Mouse (Mus musculus) forebrain, embryonic 10.5 days (tissue): Measurements from ENCODE around the gene Gm49392. TPM values are rescaled to one million over a fixed set of nuclear protein-coding genes. Genes with fewer than 3 reads are reported as not detected.

Source experiments
- DNase-seq: peaks from one replicate; pipeline ENCODE4 v3.0.0-alpha.2; 2017; ENCODE audit warnings: low spot score; ENCODE audit errors: extremely low spot score
- H3K27ac ChIP-seq: fragments of 300-500 bp; sonication (generic); 2 replicates; pipeline ENCODE4 v1.5.1; 2016; ENCODE audit warnings: mild to moderate bottlenecking
- H3K27me3 ChIP-seq: fragments of 300-500 bp; sonication (generic); 2 replicates; pipeline ENCODE4 v1.6.1; 2016; ENCODE audit warnings: mild to moderate bottlenecking; ENCODE audit not compliant: poor library complexity, severe bottlenecking
- H3K36me3 ChIP-seq: fragments of 300-500 bp; sonication (generic); replicated peaks from 2 replicates; pipeline ENCODE4 v1.6.1; 2016; ENCODE audit warnings: mild to moderate bottlenecking, moderate library complexity
- H3K4me1 ChIP-seq: fragments of 300-500 bp; sonication (generic); 2 replicates; pipeline ENCODE4 v1.6.1; 2016
- H3K4me3 ChIP-seq: fragments of 300-500 bp; sonication (generic); 2 replicates; pipeline ENCODE4 v1.5.1; 2016; ENCODE audit warnings: mild to moderate bottlenecking, moderate library complexity
- H3K9me3 ChIP-seq: fragments of 300-500 bp; sonication (generic); 2 replicates; pipeline ENCODE4 v1.6.1; 2016; ENCODE audit warnings: mild to moderate bottlenecking, moderate library complexity
- whole genome bisulfite sequencing: fragments of 180-500 bp; shearing (Covaris S2); methylation state at CpG from one replicate; pipeline ENCODE4 v1.1.7; 2016; 5-methylcytosine and 5-hydroxymethylcytosine counted together
- polyA plus RNA-seq: library from polyadenylated mRNA; unstranded; fragments of >200 nt; fragmentation: Nextera tagmentation; extraction: Ambion mirVana; gene quantifications from 2 replicates; pipeline ENCODE4 v1.2.1, GENCODE M21; 2016

Gm49392 gene
- polyA plus RNA-seq, 1 experiment from 2014 or later = not detected

GRCm38 (mm10) chr13:60839353-60839902, 57.3 kb downstream of the Gm49392 start:
- H3K27me3 ChIP-seq = no peaks in the 10 kb centered on the region
- H3K27ac ChIP-seq = no peak overlapping the region
- H3K4me1 ChIP-seq = no peaks in the 10 kb centered on the region
- no peaks in the 10 kb centered on the region for H3K9me3 ChIP-seq
- no peaks in the 10 kb centered on the region for H3K36me3 ChIP-seq
- H3K4me3 ChIP-seq = no peak overlapping the region
- 79% methylated on average over 2 of the region's 2 CpGs for WGBS
- DNase-seq = no peak

- no peak overlapping the region for H3K27ac ChIP-seq
- no peak overlapping the region for H3K4me3 ChIP-seq
- no peaks in the 10 kb centered on the region for H3K9me3 ChIP-seq
- H3K4me1 ChIP-seq = no peaks in the 10 kb centered on the region
- H3K27me3 ChIP-seq = no peaks in the 10 kb centered on the region
- no peak for DNase-seq
- WGBS = 67% methylated on average over 3 of the region's 3 CpGs
- no peaks in the 10 kb centered on the region for H3K36me3 ChIP-seq
Measured at GRCm38 (mm10) chr13:60826052-60826451, 70.6 kb downstream of the Gm49392 start.

- no peak overlapping the region for H3K4me3 ChIP-seq
- DNase-seq = no peak
- H3K9me3 ChIP-seq = no peaks in the 10 kb centered on the region
- WGBS = 71% methylated on average over 3 of the region's 3 CpGs
- no peak overlapping the region for H3K27ac ChIP-seq
- no peaks in the 10 kb centered on the region for H3K27me3 ChIP-seq
- no peaks in the 10 kb centered on the region for H3K4me1 ChIP-seq
- no peaks in the 10 kb centered on the region for H3K36me3 ChIP-seq
Measured at GRCm38 (mm10) chr13:60820486-60821175, 76.1 kb downstream of the Gm49392 start.

GRCm38 (mm10) chr13:60819469-60819868, 77.2 kb downstream of the Gm49392 start:
- WGBS = 17% methylated on average over 7 of the region's 7 CpGs
- H3K27ac ChIP-seq = no peak overlapping the region
- no peak overlapping the region for H3K4me3 ChIP-seq
- DNase-seq = peak; percentile 47
- H3K9me3 ChIP-seq = no peaks in the 10 kb centered on the region
- H3K36me3 ChIP-seq = no peaks in the 10 kb centered on the region
- no peaks in the 10 kb centered on the region for H3K4me1 ChIP-seq
- no peaks in the 10 kb centered on the region for H3K27me3 ChIP-seq

- 76% methylated on average over 1 of the region's 1 CpGs for WGBS
- no peaks in the 10 kb centered on the region for H3K36me3 ChIP-seq
- no peaks in the 10 kb centered on the region for H3K9me3 ChIP-seq
- DNase-seq = no peak
- no peak overlapping the region for H3K27ac ChIP-seq
- no peak overlapping the region for H3K4me3 ChIP-seq
- H3K4me1 ChIP-seq = no peaks in the 10 kb centered on the region
- H3K27me3 ChIP-seq = no peaks in the 10 kb centered on the region
Measured at GRCm38 (mm10) chr13:60813722-60814121, 83.0 kb downstream of the Gm49392 start.

- 91% methylated on average over 6 of the region's 6 CpGs for WGBS
- Histone ChIP-seq H3K9me3 (no peaks in the 10 kb centered on the region), H3K4me3 (no peak overlapping the region), H3K27me3 (no peaks in the 10 kb centered on the region), H3K36me3 (no peaks in the 10 kb centered on the region), H3K27ac (no peak overlapping the region), H3K4me1 (no peaks in the 10 kb centered on the region)
- DNase-seq = no peak
Measured at GRCm38 (mm10) chr13:60812768-60813167, 83.9 kb downstream of the Gm49392 start.

GRCm38 (mm10) chr13:60809690-60810089, 87.0 kb downstream of the Gm49392 start:
- Histone ChIP-seq H3K27ac (no peak overlapping the region), H3K27me3 (no peaks in the 10 kb centered on the region), H3K36me3 (no peaks in the 10 kb centered on the region), H3K9me3 (no peaks in the 10 kb centered on the region), H3K4me3 (no peak overlapping the region), H3K4me1 (no peaks in the 10 kb centered on the region)
- DNase-seq = no peak
- 79% methylated on average over 2 of the region's 2 CpGs for WGBS

GRCm38 (mm10) chr13:60802749-60803148, 93.9 kb downstream of the Gm49392 start, which contains the start of gene Ctsll3:
Ctsll3 (minus strand) TSS chr13:60802849.
- 71% methylated on average over 1 of the region's 1 CpGs for WGBS

More at GRCm38 (mm10) chr13:60802749-60803148, 93.9 kb downstream of the Gm49392 start, which contains the start of gene Ctsll3:
- H3K27me3 ChIP-seq = no peaks in the 10 kb centered on the region
- H3K4me3 ChIP-seq = no peak within 1 kb of the TSS
- no peak for DNase-seq
- no peaks in the 10 kb centered on the region for H3K9me3 ChIP-seq
- H3K4me1 ChIP-seq = no peaks in the 10 kb centered on the region
- no peak within 1 kb of the TSS for H3K27ac ChIP-seq
- no peaks in the 10 kb centered on the region for H3K36me3 ChIP-seq

Other genes starting within 250 kb of the Gm49392 start
- gene BC051665, start 110.5 kb downstream of the Gm49392 start, polyA plus RNA-seq = not detected in 2 replicates
- gene Ctsll3, start 94.0 kb downstream of the Gm49392 start, polyA plus RNA-seq = not detected in 2 replicates
- 0.25 TPM in 1 of 2 replicates, not detected in the other for gene 4930486L24Rik, start 32.4 kb downstream of the Gm49392 start, polyA plus RNA-seq
- gene Ctla2b, start 553 bp upstream of the Gm49392 start, polyA plus RNA-seq = 1.1 and 1.4 TPM in 2 replicates
- not detected in 2 replicates for gene Tpbpb, start 8.0 kb upstream of the Gm49392 start, polyA plus RNA-seq
- gene Gm49393, start 38.7 kb upstream of the Gm49392 start, polyA plus RNA-seq = not detected in 2 replicates
- 0.20 and 0.54 TPM in 2 replicates for gene Gm49391, start 39.7 kb upstream of the Gm49392 start, polyA plus RNA-seq
- 10.5 and 12.1 TPM in 2 replicates for gene Ctla2a, start 39.7 kb upstream of the Gm49392 start, polyA plus RNA-seq
- gene Tpbpa, start 45.1 kb upstream of the Gm49392 start, polyA plus RNA-seq = not detected in 2 replicates
- gene Ctsj, start 109.1 kb upstream of the Gm49392 start, polyA plus RNA-seq = not detected in 2 replicates
- not detected in 2 replicates for gene Ctsq, start 143.7 kb upstream of the Gm49392 start, polyA plus RNA-seq